Mouse (Mus musculus) adrenal gland, postnatal 10 days (tissue): ENCODE measurements around the gene Cmip. TPM values are rescaled to one million over a fixed set of nuclear protein-coding genes. Genes with fewer than 3 reads are reported as not detected.

ENCODE experiments used
- DNase-seq: peaks from one replicate; pipeline ENCODE4 v3.0.0; 2021; ENCODE audit warnings: mixed read lengths
- total RNA-seq, 2 experiments: library from RNA; stranded (reverse); gene quantifications; 2 replicates each; pipeline ENCODE4 v1.2.3; 2021

Gene Cmip
- total RNA-seq, 2 experiments from 2014 or later: 77.7 to 82.3 TPM

GRCm38 (mm10) chr8:117380796-117381195, 123.9 kb downstream of the Cmip start:
- peak; percentile 78 for DNase-seq

- no peak for DNase-seq
Observed at GRCm38 (mm10) chr8:117386142-117386541, 129.3 kb downstream of the Cmip start.

- DNase-seq: no peak
Observed at GRCm38 (mm10) chr8:117387642-117388041, 130.8 kb downstream of the Cmip start.

- peak; percentile 80 for DNase-seq
Observed at GRCm38 (mm10) chr8:117388370-117388769, 131.5 kb downstream of the Cmip start.

- DNase-seq: no peak
Observed at GRCm38 (mm10) chr8:117393853-117394252, 137.0 kb downstream of the Cmip start.

- peak; percentile 76 for DNase-seq
Observed at GRCm38 (mm10) chr8:117395055-117395454, 138.2 kb downstream of the Cmip start.

GRCm38 (mm10) chr8:117396884-117397283, 140.0 kb downstream of the Cmip start:
- DNase-seq: no peak

- no peak for DNase-seq
Observed at GRCm38 (mm10) chr8:117397751-117398150, 140.9 kb downstream of the Cmip start.

- no peak for DNase-seq
Observed at GRCm38 (mm10) chr8:117399229-117399628, 142.4 kb downstream of the Cmip start.

GRCm38 (mm10) chr8:117400820-117401219, 144.0 kb downstream of the Cmip start:
- DNase-seq: no peak

GRCm38 (mm10) chr8:117401880-117402279, 145.0 kb downstream of the Cmip start:
- no peak for DNase-seq

- DNase-seq: no peak
Observed at GRCm38 (mm10) chr8:117402911-117403704, 146.2 kb downstream of the Cmip start.

- no peak for DNase-seq
Observed at GRCm38 (mm10) chr8:117403705-117404476, 147.0 kb downstream of the Cmip start.

- no peak for DNase-seq
Observed at GRCm38 (mm10) chr8:117406081-117406480, 149.2 kb downstream of the Cmip start.

- DNase-seq: no peak
Observed at GRCm38 (mm10) chr8:117408634-117409033, 151.8 kb downstream of the Cmip start.

- no peak for DNase-seq
Observed at GRCm38 (mm10) chr8:117409056-117409455, 152.2 kb downstream of the Cmip start.

- peak; percentile 45 for DNase-seq
Observed at GRCm38 (mm10) chr8:117410391-117410790, 153.5 kb downstream of the Cmip start.

GRCm38 (mm10) chr8:117410901-117411300, 154.0 kb downstream of the Cmip start:
- DNase-seq: no peak

- no peak for DNase-seq
Observed at GRCm38 (mm10) chr8:117412232-117412631, 155.4 kb downstream of the Cmip start.

GRCm38 (mm10) chr8:117417830-117418229, 161.0 kb downstream of the Cmip start:
- no peak for DNase-seq

- no peak for DNase-seq
Observed at GRCm38 (mm10) chr8:117420841-117421534, 164.1 kb downstream of the Cmip start.

GRCm38 (mm10) chr8:117421838-117422237, 165.0 kb downstream of the Cmip start:
- DNase-seq: no peak

- no peak for DNase-seq
Observed at GRCm38 (mm10) chr8:117422343-117422742, 165.5 kb downstream of the Cmip start.
